Mouse (Mus musculus) CH12.LX (cell line): ENCODE data around the gene Numa1. TPM values are rescaled to one million over a fixed set of nuclear protein-coding genes. Genes with fewer than 3 reads are reported as not detected.

ENCODE experiments used
- DNase-seq: peaks from one replicate; pipeline ENCODE4 v3.0.0-alpha.2; 2013; ENCODE audit errors: extremely low read depth
- H3K27ac ChIP-seq: 2 replicates; pipeline ENCODE4 v1.5.1; 2012; ENCODE audit warnings: low read depth, mild to moderate bottlenecking, control low read depth, moderate library complexity; ENCODE audit not compliant: insufficient read depth
- H3K27me3 ChIP-seq: replicated peaks from 2 replicates; pipeline ENCODE3; 2012; ENCODE audit warnings: inconsistent platforms
- H3K36me3 ChIP-seq, 2 experiments: replicated peaks in 1 of 2; 2 replicates each; pipeline versions ENCODE3 to v1.6.1; 2012; ENCODE audit warnings: inconsistent platforms in 1 of 2, low read length in 1 of 2, mild to moderate bottlenecking in 1 of 2, mixed read lengths in 1 of 2, moderate library complexity in 1 of 2; ENCODE audit not compliant: control insufficient read depth in 1 of 2, insufficient read depth in 1 of 2
- H3K4me1 ChIP-seq, 2 experiments: 2 replicates each; pipeline ENCODE4 v1.6.1; 2012; ENCODE audit warnings: inconsistent platforms in 1 of 2, moderate library complexity in 1 of 2; ENCODE audit not compliant: insufficient read depth in 2 of 2, control insufficient read depth in 1 of 2
- H3K4me2 ChIP-seq: 2 replicates; pipeline ENCODE4 v1.6.1; 2012; ENCODE audit warnings: low read depth, mild to moderate bottlenecking, control low read depth; ENCODE audit not compliant: poor library complexity, insufficient read depth, severe bottlenecking
- H3K4me3 ChIP-seq, 3 experiments: fragments of 150-350 bp in 1 of 3; sonication (generic) in 1 of 3; replicated peaks in 1 of 3; 2 replicates each; pipeline versions ENCODE3 to v1.5.1; 2011 to 2012; ENCODE audit warnings: low read depth in 2 of 3, low read length in 2 of 3, mild to moderate bottlenecking in 2 of 3, moderate library complexity in 2 of 3, control low read depth in 1 of 3, improper control_type of control experiment in 1 of 3, inconsistent platforms in 1 of 3, mixed read lengths in 1 of 3; ENCODE audit not compliant: poor library complexity in 1 of 3
- H3K79me2 ChIP-seq: replicated peaks from 2 replicates; pipeline ENCODE4 v1.6.1; 2012; ENCODE audit warnings: mild to moderate bottlenecking, moderate library complexity; ENCODE audit not compliant: control insufficient read depth, poor library complexity, insufficient read depth, severe bottlenecking; ENCODE audit errors: extremely low read depth
- H3K9ac ChIP-seq: 2 replicates; pipeline ENCODE4 v1.6.1; 2012; ENCODE audit warnings: low read depth, mild to moderate bottlenecking, control low read depth, moderate library complexity; ENCODE audit not compliant: insufficient read depth
- H3K9me3 ChIP-seq: replicated peaks from 2 replicates; pipeline ENCODE3; 2012; ENCODE audit warnings: low read length, inconsistent platforms, mixed read lengths
- BHLHE40 ChIP-seq: IDR thresholded peaks from 2 replicates; pipeline ENCODE4 v1.6.1; 2011; ENCODE audit warnings: mild to moderate bottlenecking, low read depth, low read length, improper control_type of control experiment
- CHD1 ChIP-seq: IDR thresholded peaks from 2 replicates; pipeline ENCODE4 v1.6.1; 2012; ENCODE audit warnings: low read depth, low read length, improper control_type of control experiment, inconsistent platforms
- GABPA ChIP-seq: IDR thresholded peaks from 2 replicates; pipeline ENCODE4 v1.6.1; 2012; ENCODE audit warnings: low read depth, low read length, improper control_type of control experiment, inconsistent platforms; ENCODE audit not compliant: insufficient replicate concordance
- IRF4 ChIP-seq: IDR thresholded peaks from 2 replicates; pipeline ENCODE4 v1.6.1; 2014; ENCODE audit warnings: low read depth, mild to moderate bottlenecking, inconsistent platforms, low read length, improper control_type of control experiment
- JUN ChIP-seq: IDR thresholded peaks from 2 replicates; pipeline ENCODE4 v1.6.1; 2011; ENCODE audit warnings: low read depth, mild to moderate bottlenecking, low read length, improper control_type of control experiment, moderate library complexity; ENCODE audit not compliant: insufficient read depth
- MAFK ChIP-seq: IDR thresholded peaks from 2 replicates; pipeline ENCODE4 v1.6.1; 2011; ENCODE audit warnings: low read length, improper control_type of control experiment; ENCODE audit not compliant: insufficient replicate concordance
- MAZ ChIP-seq: IDR thresholded peaks from 2 replicates; pipeline ENCODE4 v1.6.1; 2012; ENCODE audit warnings: low read depth, mild to moderate bottlenecking, inconsistent platforms, low read length, improper control_type of control experiment, moderate library complexity
- MXI1 ChIP-seq: IDR thresholded peaks from 2 replicates; pipeline ENCODE4 v1.6.1; 2011; ENCODE audit warnings: mild to moderate bottlenecking, low read depth, low read length, improper control_type of control experiment
- MYC ChIP-seq: IDR thresholded peaks from 2 replicates; pipeline ENCODE4 v1.6.1; 2011; ENCODE audit warnings: low read depth, mild to moderate bottlenecking, improper control_type of control experiment, low read length
- NRF1 ChIP-seq: IDR thresholded peaks from 2 replicates; pipeline ENCODE4 v1.6.1; 2014; ENCODE audit warnings: low read depth, mild to moderate bottlenecking, inconsistent platforms, low read length, improper control_type of control experiment, moderate library complexity
- POLR2AphosphoS2 ChIP-seq: IDR thresholded peaks from 2 replicates; pipeline ENCODE4 v1.6.1; 2011; ENCODE audit warnings: low read depth, low read length, improper control_type of control experiment
- RCOR1 ChIP-seq: conservative IDR thresholded peaks from 2 replicates; pipeline ENCODE4 v1.6.1; 2012; ENCODE audit warnings: low read depth, mild to moderate bottlenecking, inconsistent platforms, low read length, improper control_type of control experiment
- USF1 ChIP-seq: IDR thresholded peaks from 2 replicates; pipeline ENCODE4 v1.6.1; 2014; ENCODE audit warnings: low read depth, mild to moderate bottlenecking, inconsistent platforms, low read length, improper control_type of control experiment
- ZC3H11A ChIP-seq: IDR thresholded peaks from 2 replicates; pipeline ENCODE4 v1.6.1; 2012; ENCODE audit warnings: low read depth, mild to moderate bottlenecking, inconsistent platforms, low read length, improper control_type of control experiment
- ZKSCAN1 ChIP-seq: IDR thresholded peaks from 2 replicates; pipeline ENCODE4 v1.6.1; 2012; ENCODE audit warnings: low read depth, inconsistent platforms, low read length, improper control_type of control experiment, borderline replicate concordance
- dilution Hi-C: fragments of 300-500 bp; cut with MboI; formaldehyde crosslinking; loops from 2 replicates; pipeline ENCODE4 v1.14.3; 2020; ENCODE audit warnings: low sequenced_read_pairs; ENCODE audit not compliant: extremely low pct_unique_long_range_greater_than_20kb, extremely low pct_ligation_motif_present
- in situ Hi-C: fragments of 300-500 bp; cut with MboI; formaldehyde crosslinking; loops from 3 replicates; pipeline ENCODE4 v1.14.3; 2019; ENCODE audit warnings: low sequenced_read_pairs, low pct_ligation_motif_present, low pct_unique_long_range_greater_than_20kb, mixed read lengths
- polyA plus RNA-seq: library from polyadenylated mRNA; unstranded; fragments of >175 nt; gene quantifications from 2 replicates; pipeline ENCODE4 v1.2.1, GENCODE M21; 2012; ENCODE audit warnings: low read depth; ENCODE audit not compliant: insufficient read length
- total RNA-seq, 2 experiments: library from RNA; depleted of rRNA; stranded (reverse); fragments of 300-350 nt in 1 of 2; fragments of >200 nt in 1 of 2; gene quantifications; 2 replicates each; pipeline ENCODE4 v1.2.3; 2012 to 2014

Numa1 gene
- total and polyA plus RNA-seq, 3 experiments: 38.0 to 75.7 (median 57.6) TPM

DNA sequence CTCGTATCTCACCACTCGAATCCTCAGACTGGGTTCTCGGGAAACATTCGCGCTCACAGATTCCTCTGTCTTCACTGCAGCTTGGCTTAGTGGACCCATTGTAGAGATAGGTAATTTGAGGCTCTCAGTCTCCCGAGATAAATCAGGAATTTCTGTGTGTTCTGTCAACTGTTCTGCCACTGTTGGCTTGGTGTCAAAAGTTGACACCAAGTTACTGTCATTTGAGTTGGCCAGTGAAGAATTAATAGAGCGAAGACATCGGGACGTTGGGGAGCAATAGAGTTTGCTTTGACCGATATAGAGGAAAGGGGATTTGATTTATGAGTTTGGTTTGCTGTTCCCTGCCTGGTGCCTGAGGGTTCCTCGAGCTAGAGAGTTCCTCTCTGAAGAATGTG, 27.6 kb upstream of the Numa1 start, which contains the start of gene Tomt:
TSS of gene Tomt (minus strand) at position 73 of the 395 bp plus-strand sequence.
- peak within 1 kb of the TSS; percentile 87 for H3K4me2 ChIP-seq
- DNase-seq: no peak
- no peak for TF ChIP-seq ZC3H11A
- TF ChIP-seq MAFK: no peak
- no peak for TF ChIP-seq CHD1
- TF ChIP-seq POLR2AphosphoS2: no peak
- no peak for TF ChIP-seq MAZ
- no peak for TF ChIP-seq RCOR1
- no peak for TF ChIP-seq ZKSCAN1
- no peak for TF ChIP-seq MYC
- TF ChIP-seq IRF4: no peak
- TF ChIP-seq BHLHE40: no peak
- no peak for TF ChIP-seq JUN
- no peak for TF ChIP-seq GABPA
- TF ChIP-seq USF1: no peak
- no peak for TF ChIP-seq MXI1
- H3K9ac ChIP-seq: peak within 1 kb of the TSS; percentile 85
- peaks cover 6% of the 10 kb centered on the region for H3K9me3 ChIP-seq
- H3K27ac ChIP-seq: peak within 1 kb of the TSS; percentile 72
- H3K27me3 ChIP-seq: no peaks in the 10 kb centered on the region
- dilution Hi-C loops: no loop called here
- peak within 1 kb of the TSS; percentile 52 to 76 (median 75) for H3K4me3 ChIP-seq
- in situ Hi-C loops: no loop called here
- peaks cover 18 to 43% of the 10 kb centered on the region in 2 experiments for H3K36me3 ChIP-seq
- peaks cover 22% of the 10 kb centered on the region for H3K79me2 ChIP-seq
- H3K4me1 ChIP-seq: peaks cover 7 to 35% of the 10 kb centered on the region in 2 experiments; a peak in 3 of 4 replicates

DNA sequence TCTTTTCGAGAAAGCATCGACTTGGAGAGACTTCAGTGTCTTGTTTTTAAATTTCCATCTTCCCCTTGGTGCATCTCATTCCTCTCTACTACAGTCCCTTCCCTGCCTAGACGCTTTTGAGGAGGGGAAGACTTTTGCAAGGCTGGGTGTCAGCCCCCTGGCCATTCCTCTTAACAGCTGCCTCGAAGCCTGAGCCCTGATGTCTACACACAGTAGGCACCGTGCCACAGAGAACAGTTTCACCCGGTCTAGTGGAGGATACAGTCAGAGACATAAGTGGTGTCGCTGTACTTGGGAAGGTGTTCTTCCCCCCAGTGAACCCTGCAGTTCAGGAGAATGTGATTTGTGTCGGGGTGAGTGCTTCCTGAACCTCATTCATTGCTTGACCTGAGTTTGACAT, 27.2 kb upstream of the Numa1 start:
- DNase-seq: no peak
- peak overlapping the region; percentile 52 to 76 (median 75) for H3K4me3 ChIP-seq
- no peaks in the 10 kb centered on the region for H3K27me3 ChIP-seq
- H3K27ac ChIP-seq: no peak overlapping the region
- peaks cover 7 to 35% of the 10 kb centered on the region in 2 experiments; a peak in 3 of 4 replicates for H3K4me1 ChIP-seq
- peak overlapping the region; percentile 85 for H3K9ac ChIP-seq
- no peak for TF ChIP-seq NRF1
- TF ChIP-seq CHD1: 0 out of 2 replicates have a peak, but pooled peaks have one; percentile 17
- peaks cover 22 to 45% of the 10 kb centered on the region in 2 experiments for H3K36me3 ChIP-seq
- peaks cover 6% of the 10 kb centered on the region for H3K9me3 ChIP-seq
- in situ Hi-C loops: no loop called here
- H3K4me2 ChIP-seq: peak overlapping the region; percentile 71
- peaks cover 22% of the 10 kb centered on the region for H3K79me2 ChIP-seq
- dilution Hi-C loops: no loop called here
